Mouse (Mus musculus) olfactory bulb, adult 2 months (tissue): ENCODE measurements at regions not wholly inside any gene's neighbourhood (a gene's known extent, or its start where the extent isn't known, plus 50 kb on each side); places are given as distances from the start of the nearest gene placed in this dataset.

Source experiments
- CTCF ChIP-seq: fragments of 200-500 bp; IDR thresholded peaks from 2 replicates; pipeline ENCODE4 v1.5.1; 2012; ENCODE audit warnings: low read depth, mild to moderate bottlenecking, low read length, moderate library complexity; ENCODE audit not compliant: insufficient read depth
- POLR2A ChIP-seq: fragments of 200-500 bp; IDR thresholded peaks from 2 replicates; pipeline ENCODE4 v1.6.1; 2012; ENCODE audit warnings: mild to moderate bottlenecking, low read depth, low read length, moderate library complexity; ENCODE audit not compliant: insufficient read depth

GRCm38 (mm10) chr15:8855511-8855910 lies 112.2 kb upstream of the Ranbp3l start:
- TF ChIP-seq CTCF = no peak
- no peak for TF ChIP-seq POLR2A
